Comparison of ENCODE assay signal across 22 mouse cellular contexts in the genomic region with DNA sequence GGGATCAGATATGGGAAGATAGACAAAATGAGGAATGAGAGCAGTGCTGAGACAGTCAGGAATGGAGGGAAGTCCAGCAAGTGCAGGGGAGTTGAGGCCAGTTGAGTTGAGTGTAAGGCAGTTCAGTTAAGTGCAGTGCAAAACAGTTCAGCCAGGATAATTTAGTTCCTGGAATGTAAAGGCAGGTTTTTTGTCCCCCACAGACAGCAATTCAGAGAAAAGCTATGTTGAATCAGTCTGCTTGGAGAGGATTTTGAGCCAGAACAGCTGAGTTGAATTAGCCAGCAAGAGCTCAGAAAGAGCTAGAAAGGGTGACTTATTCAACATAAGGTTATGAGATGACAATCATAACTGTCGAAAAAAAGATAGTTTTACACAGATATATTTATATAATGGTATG.
"Had no signal": no experiment of that assay in that cellular context is flagged by ENCODE, and none has a peak within 500 bp of the region (broad histone marks: within the 10 kb centered on the region; RNA-seq: fewer than 3 reads in every experiment).

No protein-coding gene starts in this region.

- DNase-seq: liver, postnatal 0 days; lung, adult 2 months; lung, postnatal 14 days; lung, postnatal 36 days; midbrain, embryonic 14.5 days; retina, postnatal 1 day; right cerebral cortex, adult 18-20 months; right cerebral cortex, postnatal 25 days; right cerebral cortex, postnatal 4 days; spleen, adult 18-20 months; thymus, adult 18-20 months; thymus, postnatal 25 days; thymus, postnatal 4 days had no signal

- H3K9ac ChIP-seq: liver, postnatal 0 days; lung, embryonic 15.5 days; midbrain, embryonic 12.5 days; neural tube, embryonic 13.5 days; neural tube, embryonic 15.5 days had no signal

- H3K36me3 ChIP-seq: lung, embryonic 15.5 days; midbrain, embryonic 10.5 days; midbrain, embryonic 12.5 days; neural tube, embryonic 13.5 days; neural tube, embryonic 15.5 days had no signal

- H3K27me3 ChIP-seq: lung, embryonic 15.5 days; midbrain, embryonic 12.5 days; neural tube, embryonic 13.5 days; neural tube, embryonic 15.5 days had no signal

- H3K27ac ChIP-seq: lung, embryonic 15.5 days; macrophage; midbrain, embryonic 10.5 days; midbrain, embryonic 12.5 days; neural tube, embryonic 13.5 days; neural tube, embryonic 15.5 days had no signal

- ATAC-seq: liver, postnatal 0 days; lung, postnatal 0 days; midbrain, embryonic 16.5 days had no signal

- H3K4me3 ChIP-seq: lung, embryonic 15.5 days; midbrain, embryonic 10.5 days; midbrain, embryonic 12.5 days; myocyte; neural tube, embryonic 13.5 days; neural tube, embryonic 15.5 days had no signal

- H3K4me1 ChIP-seq: lung, embryonic 15.5 days; midbrain, embryonic 10.5 days; midbrain, embryonic 12.5 days; neural tube, embryonic 13.5 days; neural tube, embryonic 15.5 days had no signal

- H3K9me3 ChIP-seq: lung, embryonic 15.5 days; midbrain, embryonic 10.5 days; midbrain, embryonic 12.5 days; neural tube, embryonic 13.5 days; neural tube, embryonic 15.5 days had no signal

- H3K4me2 ChIP-seq: lung, embryonic 15.5 days; midbrain, embryonic 12.5 days; neural tube, embryonic 13.5 days; neural tube, embryonic 15.5 days had no signal
